Mouse (Mus musculus) thymus, postnatal 36 days (tissue): ENCODE measurements around the gene Chmp2b.

Experiments
- DNase-seq, 2 experiments: peaks; one replicate each; pipeline ENCODE4 v3.0.0; 2022; ENCODE audit warnings: mixed read lengths in 2 of 2

The Chmp2b gene

DNA sequence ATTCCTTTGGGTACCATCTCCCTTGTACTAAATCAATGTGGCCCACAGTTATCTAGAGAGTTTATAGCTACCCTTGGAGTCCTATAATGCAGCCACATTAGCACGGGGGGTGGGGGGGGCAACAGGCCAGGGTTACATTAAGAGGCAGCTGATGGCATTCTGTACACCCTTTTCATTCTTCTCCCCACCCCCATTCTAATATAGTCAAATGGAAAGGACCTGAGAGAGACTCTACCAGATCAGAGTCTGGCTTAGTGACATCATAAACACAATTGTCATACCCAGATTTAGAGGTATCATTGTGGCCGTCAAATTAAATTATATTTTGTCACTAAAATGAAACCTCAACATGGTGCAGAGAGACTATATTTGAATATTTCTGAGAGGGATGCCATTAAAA lies 36.5 kb downstream of the Chmp2b start:
- DNase-seq = no peak

DNA sequence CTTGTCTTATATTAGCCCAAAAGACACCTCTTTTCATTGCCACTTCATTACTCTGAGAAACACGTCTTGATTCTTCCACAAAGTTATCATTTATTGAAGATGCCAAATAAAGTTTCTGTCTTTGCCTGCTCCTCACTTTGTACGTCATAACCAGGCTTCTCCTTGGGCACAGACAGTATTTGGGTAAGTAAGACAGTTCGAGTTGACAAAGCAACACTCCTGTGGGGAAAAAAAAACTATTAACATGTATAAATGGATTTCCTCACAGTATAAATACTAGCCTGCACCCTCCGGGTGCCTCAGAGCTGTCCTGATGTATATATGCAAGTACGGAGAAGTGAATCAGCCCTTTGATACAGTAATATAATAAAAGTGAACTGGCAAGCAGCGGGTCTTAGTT lies 42.3 kb downstream of the Chmp2b start, which contains the start of gene Pou1f1:
Gene Pou1f1, plus strand, starts transcription at position 301 of the 400 bp plus-strand sequence.
- no peak for DNase-seq

DNA sequence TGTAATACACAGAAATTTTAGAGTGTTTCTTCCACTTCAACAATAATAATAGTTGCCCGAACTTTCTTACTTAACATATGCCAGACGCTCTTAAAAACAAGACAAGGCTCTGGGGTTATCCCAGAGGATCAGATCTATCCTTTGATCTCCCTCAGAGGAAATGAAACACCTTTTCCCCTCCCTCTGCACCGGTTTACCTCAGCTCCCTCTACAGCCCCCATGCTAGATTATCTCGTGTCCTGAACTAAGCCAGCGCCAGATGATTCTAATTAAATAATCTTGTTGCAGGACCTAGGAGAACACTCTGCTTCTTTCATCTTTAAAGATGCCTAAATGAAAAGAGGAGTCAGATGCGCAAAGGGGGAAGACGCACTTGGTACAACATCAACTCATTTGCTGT lies 48.3 kb downstream of the Chmp2b start:
- no peak for DNase-seq

GRCm38 (mm10) chr16:65497049-65497448 lies 65.5 kb downstream of the Chmp2b start:
- no peak for DNase-seq

DNA sequence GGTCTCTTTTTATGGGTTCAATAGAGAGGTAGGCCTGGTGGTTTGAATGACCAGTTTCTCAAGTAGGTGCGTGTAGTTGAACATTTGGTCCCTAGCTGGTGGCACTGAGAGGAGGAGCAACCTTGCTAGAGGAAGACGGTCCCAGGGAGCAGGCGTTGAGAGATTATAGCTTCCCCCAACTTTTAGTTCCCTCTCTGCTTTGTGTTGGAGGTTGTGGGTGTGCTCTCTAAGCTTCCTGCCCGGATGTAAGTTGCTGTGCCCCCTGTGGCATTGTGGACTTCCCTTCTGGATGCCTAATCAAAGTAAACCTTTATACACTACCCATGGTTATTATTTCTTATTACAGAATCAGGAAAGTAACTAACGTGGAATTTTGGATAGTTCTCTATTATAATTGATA lies 66.5 kb downstream of the Chmp2b start:
- DNase-seq = no peak
